Mouse (Mus musculus) left cerebral cortex, postnatal 36 days (tissue): ENCODE measurements around the gene Syn2. TPM values are rescaled to one million over a fixed set of nuclear protein-coding genes. Genes with fewer than 3 reads are reported as not detected.

ENCODE experiments used
- DNase-seq, 2 experiments: peaks; one replicate each; pipeline ENCODE4 v3.0.0; 2021 to 2022; ENCODE audit warnings: low spot score in 2 of 2, mixed read lengths in 1 of 2
- intact Hi-C: fragments of 180-260 bp; cut with DNase I; formaldehyde crosslinking; loops from one replicate; pipeline ENCODE4 v1.15.1; 2025
- total RNA-seq, 2 experiments: library from RNA; stranded (reverse); gene quantifications; 2 replicates each; pipeline ENCODE4 v1.2.3; 2021

Syn2 gene
- total RNA-seq, 2 experiments from 2014 or later = 444 to 455 TPM

- no peak for DNase-seq
- intact Hi-C loops = no loop called here
These were observed 31.3 kb downstream of the Syn2 start for GRCm38 (mm10) chr6:115165863-115166470.

- intact Hi-C loops = no loop called here
- DNase-seq = peak; percentile 69 to 79
These were observed 34.2 kb downstream of the Syn2 start for GRCm38 (mm10) chr6:115168921-115169320.

GRCm38 (mm10) chr6:115169518-115169917 is 34.8 kb downstream of the Syn2 start:
- intact Hi-C loops = no loop called here
- no peak for DNase-seq

GRCm38 (mm10) chr6:115174845-115175244 is 40.1 kb downstream of the Syn2 start:
- intact Hi-C loops = loop anchor here (5.0 kb wide), 1 partner anchor 42 kb away; no protein-coding TSS in a partner anchor
- DNase-seq = no peak

GRCm38 (mm10) chr6:115178826-115179225 is 44.1 kb downstream of the Syn2 start:
- DNase-seq = no peak
- intact Hi-C loops = no loop called here

- intact Hi-C loops = no loop called here
- DNase-seq = no peak
These were observed 46.4 kb downstream of the Syn2 start for GRCm38 (mm10) chr6:115181094-115181493.

GRCm38 (mm10) chr6:115191111-115191510 is 56.4 kb downstream of the Syn2 start:
- DNase-seq = no peak

GRCm38 (mm10) chr6:115200753-115201152 is 66.1 kb downstream of the Syn2 start:
- intact Hi-C loops = no loop called here
- DNase-seq = no peak

More at GRCm38 (mm10) chr6:115191111-115191510, 56.4 kb downstream of the Syn2 start:
- intact Hi-C loops = no loop called here

- intact Hi-C loops = no loop called here
- no peak for DNase-seq
These were observed 68.3 kb downstream of the Syn2 start for GRCm38 (mm10) chr6:115203029-115203428.

- intact Hi-C loops = no loop called here
- peak in 1 of 2 experiments; percentile 47 for DNase-seq
These were observed 75.5 kb downstream of the Syn2 start for GRCm38 (mm10) chr6:115210187-115210586.

- intact Hi-C loops = no loop called here
- DNase-seq = no peak
These were observed 76.1 kb downstream of the Syn2 start for GRCm38 (mm10) chr6:115210820-115211219.

GRCm38 (mm10) chr6:115212132-115212903 is 77.6 kb downstream of the Syn2 start:
- DNase-seq = no peak
- intact Hi-C loops = no loop called here

GRCm38 (mm10) chr6:115213129-115213528 is 78.4 kb downstream of the Syn2 start:
- intact Hi-C loops = no loop called here
- DNase-seq = no peak

GRCm38 (mm10) chr6:115221215-115221641 is 86.5 kb downstream of the Syn2 start:
- intact Hi-C loops = loop anchor here (10.0 kb wide), 1 partner anchor 86 kb away; the partner anchor contains the start of gene Syn2
- peak; percentile 59 to 66 for DNase-seq

GRCm38 (mm10) chr6:115225519-115225918 is 90.8 kb downstream of the Syn2 start:
- intact Hi-C loops = loop anchor here (10.0 kb wide), 1 partner anchor 91 kb away; the partner anchor contains the start of gene Syn2
- no peak for DNase-seq

- intact Hi-C loops = loop anchor here (2.0 to 10.0 kb wide), 2 partner anchors 92 to 312 kb away; partner anchors contain the start of gene Syn2
- DNase-seq = no peak
These were observed 92.3 kb downstream of the Syn2 start, which contains the start of gene Gm17482 for GRCm38 (mm10) chr6:115227043-115227442. TSS of gene Gm17482 (plus strand) at chr6:115227343.

- intact Hi-C loops = loop anchor here (2.0 to 10.0 kb wide), 2 partner anchors 93 to 311 kb away; partner anchors contain the start of gene Syn2
- peak; percentile 62 to 81 for DNase-seq
These were observed 92.8 kb downstream of the Syn2 start for GRCm38 (mm10) chr6:115227529-115227928.

GRCm38 (mm10) chr6:115230557-115230956 is 95.9 kb downstream of the Syn2 start:
- intact Hi-C loops = loop anchor here (10.0 kb wide), 1 partner anchor 186 kb away; no protein-coding TSS in a partner anchor
- no peak for DNase-seq

- intact Hi-C loops = loop anchor here (10.0 kb wide), 1 partner anchor 187 kb away; no protein-coding TSS in a partner anchor
- DNase-seq = no peak
These were observed 97.1 kb downstream of the Syn2 start for GRCm38 (mm10) chr6:115231836-115232235.

GRCm38 (mm10) chr6:115232562-115232961 is 97.9 kb downstream of the Syn2 start:
- intact Hi-C loops = loop anchor here (10.0 kb wide), 1 partner anchor 188 kb away; no protein-coding TSS in a partner anchor
- DNase-seq = no peak
